Mouse (Mus musculus): Measurements from ENCODE around the gene Tank. TPM values are rescaled to one million over a fixed set of nuclear protein-coding genes. Genes with fewer than 3 reads are reported as not detected.

Gene Tank
- polyA plus RNA-seq, 1 experiment from 2014 or later = 36.0 TPM

Other genes starting within 250 kb of the Tank start
- 152 and 156 TPM in 2 replicates for gene Psmd14, start 133.1 kb downstream of the Tank start, polyA plus RNA-seq (2015; fragmentation: Nextera tagmentation; extraction: Ambion mirVana)
- gene Tbr1, start 224.3 kb downstream of the Tank start, polyA plus RNA-seq (2015; fragmentation: Nextera tagmentation; extraction: Ambion mirVana) = not detected in 2 replicates

Measured in stomach, embryonic 16.5 days (tissue).